Mouse (Mus musculus) liver, adult 2 months (tissue): ENCODE measurements around the gene Cbx4. TPM values are rescaled to one million over a fixed set of nuclear protein-coding genes. Genes with fewer than 3 reads are reported as not detected.

Source experiments
- DNase-seq: peaks from one replicate; pipeline ENCODE4 v3.0.0-alpha.2; 2011; ENCODE audit warnings: low read depth, low spot score; ENCODE audit errors: extremely low read depth
- H3K27ac ChIP-seq: fragments of 200-500 bp; replicated peaks from 2 replicates; pipeline ENCODE4 v1.5.1; 2012; ENCODE audit warnings: low read depth, mild to moderate bottlenecking, control low read depth, inconsistent platforms, low read length; ENCODE audit not compliant: insufficient read depth
- H3K27me3 ChIP-seq: fragments of 200-500 bp; 2 replicates; pipeline ENCODE4 v1.6.1; 2012; ENCODE audit warnings: mild to moderate bottlenecking, moderate library complexity, low read length, inconsistent platforms; ENCODE audit not compliant: control insufficient read depth, insufficient read depth
- H3K36me3 ChIP-seq: fragments of 200-500 bp; 2 replicates; pipeline ENCODE4 v1.6.1; 2012; ENCODE audit warnings: low read length, inconsistent platforms; ENCODE audit not compliant: control insufficient read depth, insufficient read depth
- H3K4me1 ChIP-seq: fragments of 200-500 bp; 2 replicates; pipeline ENCODE4 v1.6.1; 2011; ENCODE audit warnings: low read length; ENCODE audit not compliant: control insufficient read depth, insufficient read depth
- H3K4me3 ChIP-seq: fragments of 200-500 bp; 2 replicates; pipeline ENCODE4 v1.5.1; 2011; ENCODE audit warnings: low read depth, mild to moderate bottlenecking, control low read depth, low read length, moderate library complexity; ENCODE audit not compliant: insufficient read depth
- H3K79me2 ChIP-seq: fragments of 200-500 bp; 2 replicates; pipeline ENCODE4 v1.6.1; 2012; ENCODE audit warnings: inconsistent platforms, mild to moderate bottlenecking, low read length, moderate library complexity; ENCODE audit not compliant: control insufficient read depth, insufficient read depth
- H3K9ac ChIP-seq: fragments of 200-500 bp; 2 replicates; pipeline ENCODE4 v1.6.1; 2012; ENCODE audit warnings: low read depth, mild to moderate bottlenecking, control low read depth, inconsistent platforms, low read length
- CTCF ChIP-seq: fragments of 200-500 bp; IDR thresholded peaks from 2 replicates; pipeline ENCODE4 v1.5.1; 2011; ENCODE audit warnings: low read depth, low read length, control low read depth
- POLR2A ChIP-seq: fragments of 200-500 bp; IDR thresholded peaks from 2 replicates; pipeline ENCODE4 v1.6.1; 2011; ENCODE audit warnings: low read length, control low read depth; ENCODE audit not compliant: insufficient read depth; ENCODE audit errors: extremely low read depth
- WGBS: fragments of 180-500 bp; shearing (Covaris S2); methylation state at CpG from one replicate; pipeline ENCODE4 v1.1.7; 2018; 5-methylcytosine and 5-hydroxymethylcytosine counted together
- polyA plus RNA-seq: library from polyadenylated mRNA; depleted of rRNA; stranded (reverse); fragments of >200 nt; gene quantifications from 2 replicates; pipeline ENCODE4 v1.2.3, GENCODE M21; 2012
- total RNA-seq: library from RNA; depleted of rRNA; stranded (reverse); fragments of >200 nt; gene quantifications from 2 replicates; pipeline ENCODE4 v1.2.3, GENCODE M21; 2014

Gene Cbx4
- total and polyA plus RNA-seq, 2 experiments = 2.9 to 8.2 TPM

GRCm38 (mm10) chr11:119084446-119085278 is 1.4 kb downstream of the Cbx4 start:
- peak; percentile 42 for DNase-seq
- H3K9ac ChIP-seq = peak overlapping the region; percentile 100
- H3K79me2 ChIP-seq = peaks cover 24% of the 10 kb centered on the region; the same call in 1 of the 2 replicates
- peaks cover 21% of the 10 kb centered on the region for H3K4me1 ChIP-seq
- peak overlapping the region; percentile 99 for H3K4me3 ChIP-seq
- peak overlapping the region; percentile 86 for H3K27ac ChIP-seq
- WGBS = 2% methylated on average over 18 of the region's 18 CpGs
- no peaks in the 10 kb centered on the region for H3K27me3 ChIP-seq
- H3K36me3 ChIP-seq = no peaks in the 10 kb centered on the region; the same call in 1 of the 2 replicates
- TF ChIP-seq CTCF (no peak), POLR2A (no peak)

GRCm38 (mm10) chr11:119083724-119084445 is 2.1 kb downstream of the Cbx4 start:
- 10% methylated on average over 28 of the region's 28 CpGs for WGBS
- TF ChIP-seq CTCF (no peak), POLR2A (no peak)
- DNase-seq = peak; percentile 80
- H3K9ac ChIP-seq = peak overlapping the region; percentile 100
- H3K79me2 ChIP-seq = peaks cover 24% of the 10 kb centered on the region; the same call in 1 of the 2 replicates
- no peaks in the 10 kb centered on the region for H3K27me3 ChIP-seq
- peak overlapping the region; percentile 86 for H3K27ac ChIP-seq
- peaks cover 28% of the 10 kb centered on the region for H3K4me1 ChIP-seq
- H3K4me3 ChIP-seq = peak overlapping the region; percentile 62
- no peaks in the 10 kb centered on the region; the same call in 1 of the 2 replicates for H3K36me3 ChIP-seq

GRCm38 (mm10) chr11:119082638-119083599 is 3.1 kb downstream of the Cbx4 start:
- no peak for TF ChIP-seq POLR2A
- no peak for TF ChIP-seq CTCF
- 26% methylated on average over 20 of the region's 20 CpGs for WGBS
- Histone ChIP-seq H3K79me2 (peaks cover 24% of the 10 kb centered on the region; the same call in 1 of the 2 replicates), H3K27me3 (no peaks in the 10 kb centered on the region), H3K36me3 (no peaks in the 10 kb centered on the region; the same call in 1 of the 2 replicates), H3K4me1 (peaks cover 32% of the 10 kb centered on the region), H3K27ac (peak overlapping the region; percentile 16; the same call in 1 of the 2 replicates), H3K9ac (peak overlapping the region; percentile 37; the same call in 1 of the 2 replicates), H3K4me3 (peak overlapping the region; percentile 16; the same call in 1 of the 2 replicates)
- DNase-seq = peak; percentile 56

GRCm38 (mm10) chr11:119081839-119082637 is 4.0 kb downstream of the Cbx4 start:
- DNase-seq = peak; percentile 56
- TF ChIP-seq POLR2A (no peak), CTCF (peak; percentile 74)
- no peaks in the 10 kb centered on the region for H3K27me3 ChIP-seq

More at GRCm38 (mm10) chr11:119081839-119082637, 4.0 kb downstream of the Cbx4 start:
- no peaks in the 10 kb centered on the region; the same call in 1 of the 2 replicates for H3K36me3 ChIP-seq
- H3K27ac ChIP-seq = no peak overlapping the region
- peaks cover 26% of the 10 kb centered on the region for H3K4me1 ChIP-seq
- H3K4me3 ChIP-seq = no peak overlapping the region
- H3K79me2 ChIP-seq = peaks cover 24% of the 10 kb centered on the region; the same call in 1 of the 2 replicates
- 0 out of 2 replicates have a peak overlapping the region, but pooled peaks have one; percentile 7 for H3K9ac ChIP-seq
- WGBS = 42% methylated on average over 21 of the region's 21 CpGs
